Mouse (Mus musculus) thymus, postnatal 0 days (tissue): Measurements from ENCODE around the gene Gm43638. TPM values are rescaled to one million over a fixed set of nuclear protein-coding genes. Genes with fewer than 3 reads are reported as not detected.
"Not testable (repeated sequence)": the region's sequence is repeated elsewhere in the genome, so short reads cannot be mapped to it uniquely, and the experiment has no call there.

Source experiments
- DNase-seq: peaks from one replicate; pipeline ENCODE4 v3.0.0-alpha.2; 2015; ENCODE audit warnings: low spot score
- polyA plus RNA-seq: library from polyadenylated mRNA; unstranded; fragments of >200 nt; fragmentation: Nextera tagmentation; extraction: Ambion mirVana; gene quantifications from 2 replicates; pipeline ENCODE4 v1.2.1, GENCODE M21; 2015

Gene Gm43638
- not detected in 2 replicates for polyA plus RNA-seq

DNA sequence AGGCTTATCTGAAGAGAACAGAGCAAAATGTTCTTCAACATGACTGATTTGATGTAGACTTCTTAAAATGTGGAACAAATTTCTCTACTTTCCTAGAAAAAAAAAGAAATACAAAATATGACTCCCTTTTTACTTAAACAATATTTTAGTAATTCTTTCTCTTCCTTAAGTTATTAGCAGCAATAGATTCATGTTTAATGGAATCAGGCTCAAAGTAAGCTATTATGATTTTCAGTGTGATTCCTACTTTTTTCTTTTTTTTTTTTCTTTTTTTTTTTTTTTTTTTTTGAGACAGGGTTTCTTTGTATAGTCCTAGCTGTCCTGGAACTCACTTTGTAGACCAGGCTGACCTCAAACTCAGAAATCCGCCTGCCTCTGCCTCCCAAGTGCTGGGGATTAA, at the start of gene Gm43638:
Gene Gm43638, minus strand, starts transcription at position 101 of the 400 bp plus-strand sequence.
- not testable (repeated sequence) for DNase-seq

DNA sequence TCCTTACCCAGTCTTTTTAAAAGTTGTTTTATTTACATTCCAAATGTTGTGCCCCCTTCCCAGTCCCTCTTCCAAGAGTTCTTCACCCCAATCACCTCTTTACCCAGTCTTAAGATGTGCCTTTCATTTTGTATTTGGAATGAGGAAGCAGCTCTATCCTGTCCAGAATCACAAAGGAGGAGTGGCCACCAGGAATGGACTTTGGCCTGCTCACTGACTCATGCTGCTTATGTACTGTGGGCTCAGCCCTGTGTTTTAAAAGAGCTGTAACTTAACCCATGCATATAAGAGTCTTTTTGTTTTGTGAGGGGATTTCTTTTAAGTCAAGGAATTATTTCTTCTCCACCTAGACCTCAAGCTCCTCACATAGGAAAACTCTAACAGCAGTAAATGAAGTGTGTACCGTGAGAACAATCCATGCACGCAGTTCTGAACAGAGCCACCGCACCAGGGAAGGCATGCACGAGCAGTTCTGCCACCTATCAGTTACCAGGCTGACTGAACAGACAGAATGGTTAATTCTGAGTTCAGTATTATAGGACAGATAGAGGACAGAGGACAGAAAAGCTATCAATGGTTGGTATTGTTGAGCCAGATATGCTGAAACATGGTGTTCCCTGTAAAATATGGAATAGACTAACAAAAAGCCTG, 49.5 kb upstream of the Gm43638 start:
- no peak for DNase-seq

DNA sequence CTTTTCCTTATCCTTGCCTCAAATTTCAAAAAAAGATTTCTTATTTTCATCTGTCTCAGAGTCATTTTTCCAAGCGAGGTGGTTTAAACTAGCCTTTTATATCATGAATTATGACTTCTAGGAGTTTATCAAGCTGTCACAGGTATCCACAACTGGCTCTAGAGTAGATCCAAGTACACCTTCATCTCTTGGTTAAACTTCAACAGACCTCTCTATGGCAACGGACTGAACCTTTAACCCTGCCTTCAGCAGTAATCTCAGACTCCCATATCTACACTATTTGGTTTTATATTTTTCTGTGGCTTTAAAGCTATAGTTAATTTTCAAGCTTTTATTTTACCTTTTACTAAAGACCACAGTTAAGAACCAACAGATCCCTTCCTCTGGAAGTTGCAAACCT, 45.7 kb upstream of the Gm43638 start:
- no peak for DNase-seq

DNA sequence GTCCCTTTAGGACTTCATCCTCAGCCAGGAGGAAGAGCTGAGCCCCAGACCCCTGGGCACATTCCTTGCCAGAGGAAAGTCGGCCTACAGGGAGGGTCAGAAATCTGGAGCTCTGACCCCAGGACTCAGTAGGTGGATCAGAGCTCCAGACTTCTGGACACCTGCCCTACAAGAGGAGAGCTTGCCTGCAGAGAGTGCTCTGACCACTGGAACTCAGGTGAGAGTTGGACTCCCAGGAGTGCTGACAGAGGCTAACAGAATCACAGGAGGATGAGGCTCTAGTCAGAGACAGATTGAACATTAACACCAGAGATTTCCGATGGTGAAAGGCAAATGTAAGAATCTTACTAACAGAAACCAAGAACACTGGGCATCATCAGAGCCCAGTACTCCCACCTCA, 37.0 kb upstream of the Gm43638 start:
- DNase-seq = not testable (repeated sequence)

DNA sequence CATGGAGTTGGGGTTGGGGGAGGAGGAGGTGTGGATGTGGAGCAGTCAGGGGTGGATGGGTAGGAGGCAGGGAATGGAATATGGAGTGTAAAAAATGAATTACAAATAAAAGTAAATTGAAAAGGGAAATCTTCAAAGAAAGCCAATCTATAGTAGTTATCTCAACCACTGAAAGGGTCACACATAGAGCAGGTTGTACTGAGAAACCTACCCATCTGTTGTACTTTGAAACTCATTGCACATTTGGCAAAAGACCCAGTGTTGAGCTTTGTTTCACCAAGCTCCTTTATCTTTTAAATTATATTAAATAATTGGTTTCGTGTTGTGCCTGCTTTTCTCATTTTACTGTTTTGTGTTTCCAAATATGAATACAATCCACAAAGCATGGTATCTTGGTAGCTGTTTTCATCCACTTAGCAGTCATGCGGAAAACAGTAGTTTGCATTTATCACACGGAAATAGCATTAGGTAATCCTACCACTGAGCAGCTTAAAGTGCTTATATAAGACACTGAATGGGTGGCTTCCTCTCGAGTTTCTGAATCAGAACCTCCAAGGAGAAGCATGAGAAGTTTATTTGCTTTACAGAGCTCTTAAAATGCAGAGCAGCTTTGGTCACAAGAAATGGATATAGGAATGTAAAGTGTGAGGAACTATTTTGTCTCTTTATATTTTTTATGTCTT, 19.3 kb upstream of the Gm43638 start:
- no peak for DNase-seq

DNA sequence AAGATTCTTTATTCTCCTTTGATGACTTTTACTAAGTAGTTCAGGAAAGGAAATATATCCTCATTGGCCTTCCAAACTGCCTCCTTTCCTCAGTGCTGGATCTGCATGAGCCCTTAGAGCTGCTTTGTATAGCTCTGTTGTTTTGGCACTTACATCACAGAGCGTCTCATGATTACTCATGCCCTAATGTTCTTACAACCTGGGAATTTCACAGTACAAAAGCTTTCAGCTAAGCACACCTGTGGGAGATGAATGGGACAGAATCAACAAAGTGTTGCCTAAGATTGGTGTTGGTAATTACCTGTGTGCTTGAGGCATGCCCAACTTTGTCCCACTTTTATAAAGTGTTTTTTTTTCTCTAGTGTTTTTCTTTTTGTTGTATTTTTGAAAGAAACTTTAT, 16.1 kb upstream of the Gm43638 start:
- no peak for DNase-seq

DNA sequence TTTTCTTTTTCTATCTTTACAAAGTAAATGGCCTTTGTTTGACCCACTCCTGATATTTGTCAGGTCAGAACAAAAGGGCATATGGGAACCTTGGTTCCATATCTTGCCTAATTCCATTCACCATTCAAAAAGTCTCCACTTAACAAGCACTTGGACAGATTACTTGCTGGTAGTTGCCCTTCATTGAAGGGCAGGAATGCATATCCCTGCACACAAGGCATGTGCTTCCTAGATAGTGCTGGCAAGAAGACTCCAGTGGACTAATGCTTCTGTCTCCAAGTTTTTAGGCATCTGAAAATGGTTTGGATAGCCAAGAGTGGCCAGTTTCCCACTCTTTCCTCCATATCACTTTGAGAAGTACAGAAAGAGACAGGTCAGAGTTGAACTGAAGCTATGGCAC, 12.7 kb upstream of the Gm43638 start:
- no peak for DNase-seq

DNA sequence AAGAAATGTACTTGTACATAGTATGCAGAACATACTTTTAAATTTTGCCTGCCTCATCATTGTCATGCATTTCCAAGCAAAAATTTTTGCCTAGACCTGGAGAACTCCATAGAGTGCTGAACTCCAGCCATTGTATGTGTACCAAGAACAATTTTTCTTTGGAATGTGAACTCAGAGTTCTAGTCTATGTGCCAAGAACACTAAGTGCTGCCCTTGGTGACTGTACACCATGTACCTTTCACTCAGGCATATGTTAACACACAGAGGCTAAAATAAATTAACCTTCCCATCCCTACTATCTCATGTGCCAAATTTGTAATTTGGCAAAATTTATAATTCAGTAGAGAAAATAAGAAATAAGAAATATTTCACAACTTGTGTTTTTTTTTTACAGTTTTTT, 12.3 kb upstream of the Gm43638 start:
- no peak for DNase-seq

DNA sequence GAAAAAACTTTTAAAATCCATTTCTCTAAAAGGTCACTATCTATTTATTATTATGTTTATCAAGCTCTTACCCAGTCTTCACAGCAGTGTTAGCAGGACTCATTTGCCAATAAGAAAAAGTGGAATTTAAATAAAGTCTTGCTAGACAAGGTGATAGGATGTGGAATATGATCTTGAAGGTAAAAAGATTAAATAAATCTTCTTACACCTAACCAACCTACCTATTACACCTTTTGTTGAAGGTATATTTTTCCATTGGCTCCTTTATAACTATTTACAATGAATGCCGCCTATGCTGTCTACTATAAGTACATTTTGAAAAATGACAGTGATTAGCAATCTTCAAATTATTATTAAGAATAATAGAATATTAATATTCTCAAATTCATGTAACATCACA, 4.2 kb upstream of the Gm43638 start, which contains the start of gene Ugt2a1:
Gene Ugt2a1, minus strand, starts transcription at position 101 of the 400 bp plus-strand sequence.
- no peak for DNase-seq

DNA sequence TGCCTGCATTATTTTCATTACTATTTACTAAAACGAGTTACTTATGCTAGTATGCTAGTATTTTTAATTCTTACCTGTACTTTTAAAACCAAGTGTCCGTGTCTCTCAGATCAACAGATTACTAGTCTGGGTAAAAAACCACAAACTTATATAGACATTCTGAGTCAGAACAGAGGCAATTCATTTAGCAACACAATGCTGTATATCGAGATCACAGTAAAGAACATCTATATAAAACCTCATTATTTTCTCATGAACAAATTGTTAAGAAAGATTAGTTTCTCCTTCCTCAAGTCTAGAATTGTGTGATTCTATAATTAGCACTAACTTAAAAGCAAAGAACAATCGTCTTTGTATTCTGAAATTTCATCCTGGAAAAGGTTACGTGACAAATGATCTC, 4.4 kb downstream of the Gm43638 start, which contains the start of gene Ugt2a2:
Gene Ugt2a2, minus strand, starts transcription at position 101 of the 400 bp plus-strand sequence.
- no peak for DNase-seq

DNA sequence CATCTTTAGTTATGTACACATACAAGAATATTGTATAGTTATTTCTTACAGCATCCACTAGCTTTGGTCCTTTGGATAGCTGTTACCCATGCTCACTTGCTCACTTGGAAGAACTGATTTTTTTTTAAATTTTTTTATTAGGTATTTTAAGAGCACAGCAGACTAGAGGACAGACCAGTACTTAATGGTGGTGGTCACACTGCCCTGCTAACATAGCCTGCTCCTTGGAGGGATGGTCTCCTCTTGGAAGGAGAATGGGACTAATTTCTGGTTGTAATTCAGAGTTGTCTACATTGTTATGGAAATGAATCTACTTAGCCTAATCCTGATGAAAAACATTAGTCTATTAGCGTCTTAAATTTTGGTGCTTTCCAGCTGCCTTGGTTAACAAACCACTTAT, 27.8 kb downstream of the Gm43638 start:
- no peak for DNase-seq

DNA sequence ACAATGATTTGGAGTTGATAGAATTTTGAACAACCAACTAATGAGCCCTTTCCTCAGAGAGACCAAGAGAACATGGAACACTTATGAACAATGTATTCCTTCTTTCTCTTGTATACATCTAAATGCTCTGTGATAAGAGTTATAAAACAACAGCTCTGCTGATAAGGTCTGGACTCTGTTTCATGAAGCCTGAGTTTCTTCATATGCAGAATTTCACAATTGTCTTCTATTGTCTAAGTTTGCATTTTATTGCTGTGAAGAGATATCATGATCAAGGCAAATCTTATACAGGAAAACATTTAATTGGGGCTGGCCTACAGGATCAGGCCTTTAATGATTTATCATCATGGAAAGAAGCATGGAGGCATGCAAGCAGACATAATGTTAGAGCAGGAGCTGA, 28.9 kb downstream of the Gm43638 start:
- no peak for DNase-seq

DNA sequence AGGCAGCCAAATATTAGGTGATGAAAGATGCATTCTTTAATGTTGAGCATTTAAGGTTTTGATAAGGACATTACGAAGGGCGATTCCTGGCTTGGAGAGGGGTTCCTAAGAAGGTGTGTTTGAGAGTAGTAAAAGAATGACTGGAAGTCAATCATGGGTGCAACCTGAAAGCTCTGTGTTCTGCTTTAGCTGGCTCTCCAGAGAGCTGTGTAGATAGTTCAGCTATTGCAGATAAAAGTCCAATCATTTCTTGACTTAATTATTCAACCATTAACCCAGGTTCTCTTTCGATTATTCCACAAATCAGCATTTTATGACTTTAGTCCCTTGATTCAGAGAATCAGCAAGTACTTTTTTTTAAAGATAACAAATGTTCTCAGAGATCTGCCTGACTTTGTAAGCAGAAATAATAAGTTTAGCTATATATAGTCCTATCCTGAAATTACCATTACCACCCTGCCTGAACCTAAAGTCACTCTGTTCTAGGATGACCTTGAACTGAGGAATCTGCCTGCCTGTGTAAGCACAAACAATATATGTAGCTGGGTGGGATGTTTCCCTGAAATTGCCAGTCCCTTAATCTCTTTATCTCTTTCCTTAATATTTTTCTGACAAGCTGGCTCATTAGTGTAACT, 30.3 kb downstream of the Gm43638 start:
- no peak for DNase-seq

DNA sequence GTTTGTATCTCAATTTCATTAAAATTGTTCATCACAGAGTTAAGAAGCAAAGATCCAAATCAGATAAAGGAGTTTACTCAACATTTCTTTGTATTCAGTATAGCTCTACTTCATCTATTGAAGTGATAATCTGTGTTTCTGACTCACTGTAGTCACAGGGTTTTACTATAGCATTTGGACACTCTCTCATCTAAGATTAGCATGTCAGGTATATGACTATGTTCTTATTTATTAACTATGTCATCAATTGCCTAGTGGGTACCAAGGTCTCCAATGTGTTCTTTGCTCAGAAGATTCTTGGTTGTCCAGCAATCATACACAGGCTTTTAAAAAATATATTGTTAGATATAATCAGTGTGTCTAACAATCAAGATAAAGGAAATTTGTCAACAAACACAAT, 31.1 kb downstream of the Gm43638 start:
- no peak for DNase-seq

DNA sequence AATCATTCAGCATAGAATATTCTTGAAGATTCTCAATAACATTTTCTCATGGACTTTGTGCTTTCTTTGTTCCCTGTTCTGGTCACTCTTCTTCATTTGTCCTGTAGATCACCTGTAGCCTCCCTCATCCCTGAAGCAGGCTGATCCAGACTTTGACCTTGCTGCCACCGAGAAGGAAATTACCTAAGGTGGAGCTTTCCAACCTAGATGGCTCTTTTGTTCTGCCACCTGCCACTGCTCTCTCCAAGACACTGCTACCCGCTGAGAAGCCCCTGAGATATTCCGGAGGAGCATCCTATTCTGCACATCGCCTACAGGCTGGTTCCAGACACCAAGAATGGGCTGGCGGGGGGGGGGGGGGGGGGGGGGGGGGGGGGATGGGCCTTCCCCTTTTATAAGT, 34.1 kb downstream of the Gm43638 start:
- DNase-seq = not testable (repeated sequence)

DNA sequence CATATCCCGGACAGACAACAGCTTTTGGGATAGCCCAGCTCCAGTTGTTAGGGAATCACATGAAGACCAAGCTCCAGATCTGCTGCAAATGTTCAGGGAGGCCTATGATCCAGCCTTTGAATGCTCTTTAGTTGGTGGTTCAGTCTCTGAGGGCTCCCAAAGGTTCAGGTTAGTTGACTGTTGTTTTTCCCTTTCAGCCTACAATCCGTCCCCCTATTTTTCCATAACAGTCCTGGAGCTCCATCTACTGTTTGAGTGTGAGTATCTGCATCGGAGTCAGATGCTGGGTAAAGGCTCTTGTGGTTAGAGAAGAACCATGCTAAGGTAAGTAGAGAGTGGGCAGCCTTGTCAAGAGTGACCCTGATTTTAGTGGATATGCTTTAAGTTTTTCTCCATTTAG, 50.3 kb downstream of the Gm43638 start:
- DNase-seq = no peak

DNA sequence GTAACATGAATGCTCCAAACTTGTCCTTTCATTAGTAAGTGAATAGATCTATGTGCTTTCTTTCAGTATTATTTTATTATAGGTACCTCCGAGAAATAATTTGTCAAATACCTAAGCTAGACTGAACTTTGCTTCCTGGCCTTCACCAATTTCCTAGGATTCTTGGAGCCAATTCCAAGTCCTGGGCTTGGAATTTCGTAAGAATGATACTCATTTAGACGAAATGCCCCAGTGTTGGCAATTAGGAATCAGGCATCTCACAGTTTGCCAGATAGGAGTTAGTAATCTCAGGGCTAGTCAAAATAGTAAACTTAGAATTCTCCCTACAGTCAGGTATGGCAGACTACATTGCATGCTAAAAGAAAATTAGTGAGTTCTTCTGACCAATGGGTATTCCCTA, 60.9 kb downstream of the Gm43638 start:
- DNase-seq = no peak

DNA sequence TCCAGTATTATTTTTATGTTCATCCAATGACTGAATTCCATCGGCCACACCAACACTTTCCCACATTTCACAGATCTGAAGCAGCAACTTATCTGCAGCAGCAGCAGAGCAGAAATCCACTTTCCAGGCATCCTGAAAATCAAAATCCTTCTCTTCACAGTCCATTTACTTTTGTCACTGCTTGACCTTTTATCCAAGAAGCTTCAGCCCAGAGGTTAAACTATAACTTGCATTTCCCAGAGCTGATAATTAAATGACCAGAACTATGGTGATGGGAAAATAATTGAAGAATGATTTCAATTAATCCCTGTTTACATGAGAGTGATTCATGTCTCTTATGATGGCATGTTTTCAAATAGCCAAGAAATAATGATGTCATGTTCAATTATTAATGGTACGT, 62.6 kb downstream of the Gm43638 start, which contains the start of gene Ugt2b38:
Gene Ugt2b38, minus strand, starts transcription at position 163 of the 400 bp plus-strand sequence.
- DNase-seq = not testable (repeated sequence)
